Mouse (Mus musculus) stomach, postnatal 0 days (tissue): ENCODE results near the gene D10Jhu81e. TPM values are rescaled to one million over a fixed set of nuclear protein-coding genes. Genes with fewer than 3 reads are reported as not detected.
A peak's percentile ranks its signal among the peaks of the same experiment; 100 is the strongest.

ENCODE experiments used
- ATAC-seq: fragments of 200-750 bp; cut with Nextera tagmentation; 2 replicates; pipeline ENCODE4 v1.8.0; 2017; ENCODE audit not compliant: low FRiP score, low TSS enrichment
- DNase-seq: peaks from one replicate; pipeline ENCODE4 v3.0.0-alpha.2; 2016; ENCODE audit warnings: low spot score
- H3K27ac ChIP-seq: fragments of 300-500 bp; sonication (generic); replicated peaks from 2 replicates; pipeline ENCODE4 v1.5.1; 2014; ENCODE audit warnings: mild to moderate bottlenecking, control low read depth
- H3K27me3 ChIP-seq: fragments of 300-500 bp; sonication (generic); 2 replicates; pipeline ENCODE4 v1.6.1; 2014; ENCODE audit warnings: low read length; ENCODE audit not compliant: control insufficient read depth, insufficient read depth
- H3K36me3 ChIP-seq: fragments of 300-500 bp; sonication (generic); 2 replicates; pipeline ENCODE4 v1.6.1; 2014; ENCODE audit warnings: low read length, mixed read lengths; ENCODE audit not compliant: control insufficient read depth, insufficient read depth
- H3K4me1 ChIP-seq: fragments of 300-500 bp; sonication (generic); replicated peaks from 2 replicates; pipeline ENCODE4 v1.6.1; 2014; ENCODE audit warnings: antibody characterized with exemption; ENCODE audit not compliant: control insufficient read depth, insufficient read depth
- H3K4me2 ChIP-seq: fragments of 300-500 bp; sonication (generic); replicated peaks from 2 replicates; pipeline ENCODE4 v1.6.1; 2014; ENCODE audit warnings: low read depth, mild to moderate bottlenecking, control low read depth, moderate library complexity
- H3K4me3 ChIP-seq: fragments of 300-500 bp; sonication (generic); 2 replicates; pipeline ENCODE4 v1.5.1; 2014; ENCODE audit warnings: low read depth, low read length, control low read depth
- H3K9ac ChIP-seq: fragments of 300-500 bp; sonication (generic); 2 replicates; pipeline ENCODE4 v1.6.1; 2014; ENCODE audit warnings: mild to moderate bottlenecking, low read length, control low read depth, mixed read lengths
- H3K9me3 ChIP-seq: fragments of 300-500 bp; sonication (generic); 2 replicates; pipeline ENCODE4 v1.6.1; 2016; ENCODE audit warnings: low read length; ENCODE audit not compliant: control insufficient read depth
- CTCF ChIP-seq: IDR thresholded peaks from 2 replicates; pipeline ENCODE4 v1.5.1; 2016; ENCODE audit warnings: antibody characterized with exemption, low read depth, mild to moderate bottlenecking, moderate library complexity
- EP300 ChIP-seq: optimal IDR thresholded peaks from 2 replicates; pipeline ENCODE3; 2016; ENCODE audit warnings: antibody characterized with exemption
- WGBS: fragments of 180-500 bp; shearing (Covaris S2); extraction: QIAGEN DNeasy Blood & Tissue Kit; methylation state at CpG from one replicate; pipeline ENCODE4 v1.1.7; 2014; 5-methylcytosine and 5-hydroxymethylcytosine counted together
- polyA plus RNA-seq: library from polyadenylated mRNA; unstranded; fragments of >200 nt; fragmentation: Nextera tagmentation; extraction: Ambion mirVana; gene quantifications from 2 replicates; pipeline ENCODE4 v1.2.1, GENCODE M21; 2015

The D10Jhu81e gene
- polyA plus RNA-seq, 1 experiment from 2014 or later, result 28.4 TPM

GRCm38 (mm10) chr10:78174474-78174873 is 4.9 kb upstream of the D10Jhu81e start:
- Histone ChIP-seq H3K9me3 (no peaks in the 10 kb centered on the region), H3K4me2 (no peak overlapping the region), H3K4me3 (no peak overlapping the region), H3K4me1 (no peaks in the 10 kb centered on the region), H3K27ac (no peak overlapping the region), H3K27me3 (no peaks in the 10 kb centered on the region), H3K36me3 (peaks cover 35% of the 10 kb centered on the region), H3K9ac (no peak overlapping the region)
- 94% methylated on average over 5 of the region's 5 CpGs for WGBS
- DNase-seq (no peak), ATAC-seq (no peak)
- TF ChIP-seq EP300, result no peak
- TF ChIP-seq CTCF, result no peak

GRCm38 (mm10) chr10:78171581-78171980 is 2.0 kb upstream of the D10Jhu81e start:
- TF ChIP-seq EP300, result no peak
- TF ChIP-seq CTCF, result no peak
- no peak for DNase-seq
- no peak overlapping the region for H3K4me2 ChIP-seq
- H3K36me3 ChIP-seq, result peaks cover 21% of the 10 kb centered on the region
- no peak overlapping the region for H3K9ac ChIP-seq
- WGBS, result 88% methylated on average over 9 of the region's 9 CpGs
- H3K9me3 ChIP-seq, result no peaks in the 10 kb centered on the region
- H3K4me1 ChIP-seq, result 0 out of 2 replicates have a peak, but pooled peaks cover 3% of the 10 kb centered on the region
- ATAC-seq, result no peak
- H3K4me3 ChIP-seq, result no peak overlapping the region
- no peak overlapping the region for H3K27ac ChIP-seq
- no peaks in the 10 kb centered on the region for H3K27me3 ChIP-seq

- ATAC-seq (no peak), DNase-seq (no peak)
- Histone ChIP-seq H3K36me3 (peaks cover 19% of the 10 kb centered on the region; the same call in 1 of the 2 replicates), H3K9ac (no peak overlapping the region), H3K4me2 (no peak overlapping the region), H3K4me3 (no peak overlapping the region), H3K27ac (no peak overlapping the region), H3K4me1 (0 out of 2 replicates have a peak, but pooled peaks cover 3% of the 10 kb centered on the region), H3K9me3 (no peaks in the 10 kb centered on the region), H3K27me3 (no peaks in the 10 kb centered on the region)
- 92% methylated on average over 7 of the region's 7 CpGs for WGBS
- TF ChIP-seq EP300 (no peak), CTCF (no peak)
These were observed 1.5 kb upstream of the D10Jhu81e start for GRCm38 (mm10) chr10:78171057-78171456.

GRCm38 (mm10) chr10:78170445-78170844 is 863 bp upstream of the D10Jhu81e start:
- Histone ChIP-seq H3K27me3 (no peaks in the 10 kb centered on the region), H3K27ac (peak overlapping the region; percentile 4; the same call in 1 of the 2 replicates), H3K4me1 (0 out of 2 replicates have a peak, but pooled peaks cover 3% of the 10 kb centered on the region), H3K9ac (no peak overlapping the region; the same call in 1 of the 2 replicates), H3K4me2 (peak overlapping the region; percentile 96; the same call in 1 of the 2 replicates), H3K36me3 (peaks cover 22% of the 10 kb centered on the region; the same call in 1 of the 2 replicates), H3K9me3 (no peaks in the 10 kb centered on the region), H3K4me3 (no peak overlapping the region)
- ATAC-seq, result no peak
- TF ChIP-seq EP300, result no peak
- TF ChIP-seq CTCF, result no peak
- DNase-seq, result no peak
- WGBS, result 64% methylated on average over 2 of the region's 2 CpGs

- ATAC-seq, result no peak
- 81% methylated on average over 11 of the region's 11 CpGs for WGBS
These were observed 790 bp downstream of the D10Jhu81e start for GRCm38 (mm10) chr10:78168792-78169191.

GRCm38 (mm10) chr10:78167775-78168174 is 1.8 kb downstream of the D10Jhu81e start:
- DNase-seq (no peak), ATAC-seq (no peak)
- Histone ChIP-seq H3K9me3 (no peaks in the 10 kb centered on the region), H3K9ac (no peak overlapping the region), H3K4me1 (0 out of 2 replicates have a peak, but pooled peaks cover 3% of the 10 kb centered on the region), H3K4me3 (no peak overlapping the region), H3K4me2 (no peak overlapping the region), H3K27me3 (no peaks in the 10 kb centered on the region), H3K27ac (no peak overlapping the region), H3K36me3 (peaks cover 22% of the 10 kb centered on the region)
- TF ChIP-seq EP300 (no peak), CTCF (no peak)

More at GRCm38 (mm10) chr10:78168792-78169191, 790 bp downstream of the D10Jhu81e start:
- Histone ChIP-seq H3K4me2 (peak overlapping the region; percentile 96), H3K9me3 (no peaks in the 10 kb centered on the region), H3K36me3 (peaks cover 20% of the 10 kb centered on the region; the same call in 1 of the 2 replicates), H3K27me3 (no peaks in the 10 kb centered on the region), H3K4me3 (peak overlapping the region; percentile 81), H3K27ac (no peak overlapping the region), H3K9ac (peak overlapping the region; percentile 87), H3K4me1 (0 out of 2 replicates have a peak, but pooled peaks cover 3% of the 10 kb centered on the region)
- TF ChIP-seq CTCF (no peak), EP300 (no peak)
- DNase-seq, result no peak
